In the genomic region with DNA sequence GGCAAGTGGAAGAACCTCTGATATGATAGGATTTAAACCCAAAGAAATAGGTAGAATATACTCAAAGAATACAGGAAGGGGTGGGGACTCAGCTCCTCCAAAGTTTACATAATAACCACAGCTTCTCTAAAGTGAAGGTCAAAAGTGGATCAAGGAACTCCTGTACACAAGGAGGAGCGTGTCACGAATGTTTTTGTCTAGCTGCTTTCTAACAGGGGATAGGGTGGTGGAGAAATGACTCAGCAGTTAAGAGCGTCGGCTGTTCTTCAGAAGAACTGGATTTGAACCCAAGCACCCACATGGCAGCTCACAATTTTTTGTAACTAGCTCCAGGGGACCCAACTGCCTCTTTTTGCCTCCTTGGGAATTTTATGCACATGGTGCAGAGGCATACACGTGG, we compare ENCODE assay signal across 1 mouse cellular context.
TF ChIP-seq lines count a peak whose summit lies in the region.

No protein-coding gene starts in this region.

TF ChIP-seq in CH12.LX, 34 proteins besides CTCF, POLR2A, EP300 and RAD21 (continued from another document):
- no peak for TF ChIP-seq CHD1 (IDR thresholded peaks at IDR 0.05; ENCODE audit: low read depth, low read length)
- TF ChIP-seq TBP (conservative IDR thresholded peaks at IDR 0.05; ENCODE audit: low read depth, low read length) = no peak
- no peak for TF ChIP-seq KAT2A (IDR thresholded peaks at IDR 0.05; ENCODE audit: insufficient replicate concordance, low read length)
- TF ChIP-seq NRF1 (IDR thresholded peaks at IDR 0.05; ENCODE audit: low read depth, low read length) = 0 out of 2 replicates have a peak, but pooled peaks have one; percentile 11
- TF ChIP-seq ZNF384 (IDR thresholded peaks at IDR 0.05; ENCODE audit: low read depth, low read length) = no peak; the same call in 1 of the 2 replicates
- peak; percentile 78 for TF ChIP-seq MAFK (IDR thresholded peaks at IDR 0.05; ENCODE audit: insufficient replicate concordance, low read length)
- TF ChIP-seq MAX (IDR thresholded peaks at IDR 0.05; ENCODE audit: low read length) = peak; percentile 72
- no peak for TF ChIP-seq RCOR1 (conservative IDR thresholded peaks at IDR 0.05; ENCODE audit: low read depth, low read length)
- TF ChIP-seq PAX5 (IDR thresholded peaks at IDR 0.05; ENCODE audit: low read length) = no peak
- no peak for TF ChIP-seq ZC3H11A (IDR thresholded peaks at IDR 0.05; ENCODE audit: low read depth, low read length)
TF ChIP-seq in CH12.LX: peak in this region for 14.
